In genomic region chr1:133492291-133492985, GRCm38 (mm10) we compare ENCODE assay signal across 8 mouse cellular contexts.
DNase-seq lines count a peak whose midpoint lies in the region; ATAC-seq and TF ChIP-seq lines count a peak whose summit lies in the region.

No protein-coding gene starts in this region.

- TF ChIP-seq POLR2A in testis, adult 2 months (IDR thresholded peaks at IDR 0.05; ENCODE audit: control insufficient read depth, low read depth, low read length) = no peak; the same call in 1 of the 2 replicates

- H3K4me3 ChIP-seq in intestine, postnatal 0 days (ENCODE audit: low read depth, low read length) = peak overlapping the region; percentile 35
- H3K4me3 ChIP-seq in limb, embryonic 12.5 days (replicated peaks) = peak overlapping the region; percentile 39
- peak overlapping the region; percentile 18 for H3K4me3 ChIP-seq in midbrain, embryonic 13.5 days (replicated peaks)
- H3K4me3 ChIP-seq in testis, adult 2 months (ENCODE audit: control insufficient read depth, low read depth, low read length) = no peak overlapping the region

- peak overlapping the region; percentile 82 for H3K4me2 ChIP-seq in intestine, postnatal 0 days (replicated peaks; ENCODE audit: low read depth)
- H3K4me2 ChIP-seq in limb, embryonic 12.5 days = peak overlapping the region; percentile 84
- peak overlapping the region; percentile 58 for H3K4me2 ChIP-seq in midbrain, embryonic 13.5 days (replicated peaks)

- H3K27ac ChIP-seq in intestine, postnatal 0 days (ENCODE audit: low read depth, low read length) = peak overlapping the region; percentile 61; the same call in 1 of the 2 replicates
- H3K27ac ChIP-seq in limb, embryonic 12.5 days = peak overlapping the region; percentile 57
- H3K27ac ChIP-seq in midbrain, embryonic 13.5 days = peak overlapping the region; percentile 99
- H3K27ac ChIP-seq in testis, adult 2 months (ENCODE audit: control insufficient read depth, insufficient read depth, low read depth, low read length) = peak overlapping the region; percentile 82

- no peaks in the 10 kb centered on the region for H3K9me3 ChIP-seq in intestine, postnatal 0 days (ENCODE audit: control insufficient read depth)
- no peaks in the 10 kb centered on the region for H3K9me3 ChIP-seq in limb, embryonic 12.5 days
- H3K9me3 ChIP-seq in midbrain, embryonic 13.5 days = no peaks in the 10 kb centered on the region

- no peaks in the 10 kb centered on the region for H3K36me3 ChIP-seq in intestine, postnatal 0 days (ENCODE audit: control insufficient read depth, insufficient read depth)
- no peaks in the 10 kb centered on the region for H3K36me3 ChIP-seq in limb, embryonic 12.5 days
- no peaks in the 10 kb centered on the region for H3K36me3 ChIP-seq in midbrain, embryonic 13.5 days
- H3K36me3 ChIP-seq in testis, adult 2 months (ENCODE audit: control insufficient read depth, insufficient read depth, low read length) = no peaks in the 10 kb centered on the region

- 17% methylated on average over 11 of the region's 11 CpGs for WGBS in intestine, postnatal 0 days
- 14% methylated on average over 11 of the region's 11 CpGs for WGBS in limb, embryonic 12.5 days
- 2% methylated on average over 11 of the region's 11 CpGs for WGBS in midbrain, embryonic 13.5 days

- ATAC-seq in intestine, postnatal 0 days = no peak
- ATAC-seq in limb, embryonic 12.5 days (ENCODE audit: insufficient number of reproducible peaks, insufficient read depth, low FRiP score, low TSS enrichment, low read depth) = 0 out of 2 replicates have a peak, but pooled peaks have one; percentile 30
- peak; percentile 93 for ATAC-seq in midbrain, embryonic 13.5 days
- no peak for ATAC-seq in monocyte, adult 5-6 weeks (replicated peaks; ENCODE audit: insufficient number of reproducible peaks, low FRiP score, low TSS enrichment, poor library complexity, severe bottlenecking)

- H3K4me1 ChIP-seq in intestine, postnatal 0 days (replicated peaks; ENCODE audit: control insufficient read depth, insufficient read depth, low read length) = no peaks in the 10 kb centered on the region
- H3K4me1 ChIP-seq in limb, embryonic 12.5 days (replicated peaks) = peaks cover 16% of the 10 kb centered on the region
- peaks cover 28% of the 10 kb centered on the region for H3K4me1 ChIP-seq in midbrain, embryonic 13.5 days (replicated peaks)
- H3K4me1 ChIP-seq in testis, adult 2 months (ENCODE audit: control insufficient read depth, insufficient read depth, low read length) = peaks cover 6% of the 10 kb centered on the region

- H3K9ac ChIP-seq in intestine, postnatal 0 days (ENCODE audit: low read depth, low read length) = peak overlapping the region; percentile 45; the same call in 1 of the 2 replicates
- peak overlapping the region; percentile 65 for H3K9ac ChIP-seq in limb, embryonic 12.5 days (replicated peaks)
- peak overlapping the region; percentile 72 for H3K9ac ChIP-seq in midbrain, embryonic 13.5 days (replicated peaks)

- peak; percentile 22 for DNase-seq in ovary, adult 18-20 months (ENCODE audit: low spot score)
- DNase-seq in ovary, postnatal 10 days (ENCODE audit: low spot score) = no peak
- DNase-seq in gastrocnemius, postnatal 36 days = peak; percentile 19

- H3K27me3 ChIP-seq in intestine, postnatal 0 days (replicated peaks; ENCODE audit: control insufficient read depth, insufficient read depth, low read length) = no peaks in the 10 kb centered on the region
- 0 out of 2 replicates have a peak, but pooled peaks cover 4% of the 10 kb centered on the region for H3K27me3 ChIP-seq in limb, embryonic 12.5 days
- H3K27me3 ChIP-seq in midbrain, embryonic 13.5 days = no peaks in the 10 kb centered on the region
- H3K27me3 ChIP-seq in testis, adult 2 months (ENCODE audit: control insufficient read depth, insufficient read depth, low read length) = no peaks in the 10 kb centered on the region

- TF ChIP-seq CTCF in intestine, postnatal 0 days (IDR thresholded peaks at IDR 0.05; ENCODE audit: low read depth) = peak; percentile 33
- no peak for TF ChIP-seq CTCF in testis, adult 2 months (IDR thresholded peaks at IDR 0.05; ENCODE audit: control insufficient read depth, insufficient read depth, insufficient replicate concordance, low read depth, low read length)

- intact Hi-C loops in gastrocnemius, postnatal 36 days (cut with DNase I) = no loop called here

Comparison
In these comparisons a context has a peak if more than half of its experiments do, and no peak if none do; other contexts are left out.
1. ATAC-seq: peak in limb, embryonic 12.5 days (single experiment) and midbrain, embryonic 13.5 days (single experiment); none in intestine, postnatal 0 days (single experiment) and monocyte, adult 5-6 weeks (single experiment).
2. Peak in every context shown above with its lines, with median percentiles within 50 percentile points of each other: H3K27ac ChIP-seq, H3K4me2 ChIP-seq and H3K9ac ChIP-seq.